Mouse (Mus musculus) liver, postnatal 0 days (tissue): ENCODE results near the gene Epb41l3.

Source experiments
- CTCF ChIP-seq: sonication (generic); IDR thresholded peaks from 2 replicates; pipeline ENCODE4 v1.5.1; 2016; ENCODE audit warnings: antibody characterized with exemption, low read depth
- EP300 ChIP-seq: IDR thresholded peaks from 2 replicates; pipeline ENCODE4 v1.6.1; 2016; ENCODE audit warnings: antibody characterized with exemption, low read depth, mild to moderate bottlenecking

DNA sequence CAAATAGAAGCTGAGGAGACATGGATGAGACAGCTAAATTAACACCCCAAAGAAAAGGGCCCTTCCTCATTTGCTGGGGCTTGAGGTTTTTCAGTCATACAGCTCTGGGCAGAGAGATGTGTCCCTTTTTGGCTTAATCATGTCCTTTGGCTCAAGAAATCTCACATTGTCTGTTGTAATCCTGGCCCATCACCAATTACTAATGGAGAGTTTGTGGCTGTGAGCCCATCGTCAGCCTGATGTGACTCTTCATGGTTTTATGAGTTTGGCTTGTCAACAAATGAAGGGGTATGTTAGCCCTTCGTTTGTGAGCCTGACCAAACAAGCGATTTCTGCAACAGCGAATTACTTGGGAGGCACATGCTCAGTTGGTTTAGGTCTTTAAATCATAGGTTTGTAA lies 34.0 kb upstream of the Epb41l3 start:
- TF ChIP-seq EP300 (no peak), CTCF (no peak)
